ENCODE assay signal across 10 mouse cellular contexts in the genomic region with DNA sequence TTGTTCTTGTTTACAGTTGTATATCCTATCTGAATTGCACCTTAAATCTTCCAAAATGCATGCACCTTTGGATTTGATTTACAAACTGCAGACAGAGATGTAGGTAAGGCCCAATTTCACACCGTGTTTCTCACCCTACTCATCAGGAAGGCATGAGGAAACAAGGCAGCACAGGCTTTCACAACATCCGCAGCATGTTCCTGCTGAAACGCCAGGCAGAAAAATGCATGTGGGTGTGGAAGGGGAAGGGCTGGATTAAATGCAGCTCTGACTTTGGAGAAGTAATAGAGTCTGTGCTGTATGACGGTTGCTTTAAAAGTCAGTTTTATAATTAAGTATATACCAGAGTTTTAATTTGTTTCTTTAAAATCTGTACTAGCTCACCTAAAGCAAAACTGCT. TPM values are rescaled to one million over a fixed set of nuclear protein-coding genes. Genes with fewer than 3 reads are reported as not detected.
DNase-seq lines count a peak whose midpoint lies in the region; ATAC-seq and TF ChIP-seq lines count a peak whose summit lies in the region.
"Had no signal": no experiment of that assay in that cellular context is flagged by ENCODE, and none has a peak within 500 bp of the region (broad histone marks: within the 10 kb centered on the region; RNA-seq: fewer than 3 reads in every experiment).

No protein-coding gene starts in this region.

- H3K4me2 ChIP-seq in embryonic facial prominence, embryonic 13.5 days = no peak overlapping the region
- H3K4me2 ChIP-seq in liver, embryonic 15.5 days = no peak overlapping the region
- no peak overlapping the region for H3K4me2 ChIP-seq in liver, embryonic 11.5 days
- H3K4me2 ChIP-seq: limb, embryonic 13.5 days had no signal

- H3K4me1 ChIP-seq in embryonic facial prominence, embryonic 13.5 days = peaks cover 10% of the 10 kb centered on the region; the same call in 1 of the 2 replicates
- no peaks in the 10 kb centered on the region for H3K4me1 ChIP-seq in embryonic facial prominence, embryonic 10.5 days
- peaks cover 16% of the 10 kb centered on the region for H3K4me1 ChIP-seq in liver, embryonic 15.5 days (replicated peaks)
- H3K4me1 ChIP-seq in liver, embryonic 11.5 days (replicated peaks; ENCODE audit: control insufficient read depth, insufficient read depth, low read length) = peaks cover 14% of the 10 kb centered on the region

- TF ChIP-seq CTCF in layer of hippocampus, adult 2 months (conservative IDR thresholded peaks at IDR 0.05) = no peak

- no peaks in the 10 kb centered on the region for H3K36me3 ChIP-seq in embryonic facial prominence, embryonic 13.5 days
- H3K36me3 ChIP-seq in embryonic facial prominence, embryonic 10.5 days (replicated peaks) = 0 out of 2 replicates have a peak, but pooled peaks cover 2% of the 10 kb centered on the region
- no peaks in the 10 kb centered on the region for H3K36me3 ChIP-seq in liver, embryonic 15.5 days (replicated peaks)
- no peaks in the 10 kb centered on the region for H3K36me3 ChIP-seq in liver, embryonic 11.5 days (ENCODE audit: control insufficient read depth, insufficient read depth, low read length)
- H3K36me3 ChIP-seq: limb, embryonic 13.5 days had no signal

- 38% methylated on average over 4 of the region's 4 CpGs for WGBS in embryonic facial prominence, embryonic 13.5 days
- WGBS in embryonic facial prominence, embryonic 10.5 days = 66% methylated on average over 4 of the region's 4 CpGs
- WGBS in liver, embryonic 15.5 days (ENCODE audit: insufficient replicate concordance) = 28% methylated on average over 4 of the region's 4 CpGs
- 34% methylated on average over 4 of the region's 4 CpGs for WGBS in liver, embryonic 11.5 days

- 0 out of 2 replicates have a peak overlapping the region, but pooled peaks have one; percentile 48 for H3K27ac ChIP-seq in embryonic facial prominence, embryonic 13.5 days
- no peak overlapping the region for H3K27ac ChIP-seq in embryonic facial prominence, embryonic 10.5 days (replicated peaks)
- H3K27ac ChIP-seq in liver, embryonic 15.5 days (replicated peaks) = peak overlapping the region; percentile 35; the same call in 1 of the 2 replicates
- no peak overlapping the region for H3K27ac ChIP-seq in liver, embryonic 11.5 days (ENCODE audit: low read depth, low read length)
- H3K27ac ChIP-seq in layer of hippocampus, adult 2 months = peak overlapping the region; percentile 78
- H3K27ac ChIP-seq: limb, embryonic 13.5 days had no signal

- H3K4me3 ChIP-seq in embryonic facial prominence, embryonic 13.5 days = no peak overlapping the region
- no peak overlapping the region for H3K4me3 ChIP-seq in embryonic facial prominence, embryonic 10.5 days
- no peak overlapping the region for H3K4me3 ChIP-seq in liver, embryonic 15.5 days (replicated peaks)
- no peak overlapping the region for H3K4me3 ChIP-seq in liver, embryonic 11.5 days (ENCODE audit: low read depth, low read length)
- no peak overlapping the region for H3K4me3 ChIP-seq in layer of hippocampus, adult 2 months
- H3K4me3 ChIP-seq: limb, embryonic 13.5 days had no signal

- ATAC-seq in embryonic facial prominence, embryonic 13.5 days (ENCODE audit: insufficient number of reproducible peaks, insufficient read depth, low FRiP score, low TSS enrichment, low read depth) = no peak
- no peak for ATAC-seq in liver, embryonic 15.5 days (ENCODE audit: insufficient read depth)
- ATAC-seq in liver, embryonic 11.5 days (replicated peaks; ENCODE audit: low FRiP score) = no peak
- peak; percentile 87 for ATAC-seq in megakaryocyte progenitor cell, adult 5-6 weeks (replicated peaks; ENCODE audit: poor library complexity)

- no peaks in the 10 kb centered on the region for H3K9me3 ChIP-seq in embryonic facial prominence, embryonic 13.5 days
- no peaks in the 10 kb centered on the region for H3K9me3 ChIP-seq in embryonic facial prominence, embryonic 10.5 days
- H3K9me3 ChIP-seq in liver, embryonic 15.5 days (replicated peaks) = no peaks in the 10 kb centered on the region
- no peaks in the 10 kb centered on the region for H3K9me3 ChIP-seq in liver, embryonic 11.5 days (ENCODE audit: control insufficient read depth, low read length)

- no peak for DNase-seq in embryonic facial prominence, embryonic 10.5 days (ENCODE audit: low spot score)
- DNase-seq in liver, embryonic 11.5 days (ENCODE audit: low spot score) = no peak
- peak; percentile 44 to 69 for DNase-seq in layer of hippocampus, adult 2 months (ENCODE audit: low spot score in 2 of 2)
- no peak for DNase-seq in ovary, postnatal 14 days (ENCODE audit: low spot score)
- no peak for DNase-seq in spleen, adult 12 weeks (ENCODE audit: low spot score)
- DNase-seq: cerebellum, postnatal 10 days had no signal

- no peak overlapping the region for H3K9ac ChIP-seq in embryonic facial prominence, embryonic 13.5 days
- no peak overlapping the region for H3K9ac ChIP-seq in liver, embryonic 15.5 days
- H3K9ac ChIP-seq in liver, embryonic 11.5 days (ENCODE audit: low read depth, low read length) = no peak overlapping the region
- H3K9ac ChIP-seq: limb, embryonic 13.5 days had no signal

- H3K27me3 ChIP-seq in embryonic facial prominence, embryonic 13.5 days = no peaks in the 10 kb centered on the region
- no peaks in the 10 kb centered on the region for H3K27me3 ChIP-seq in embryonic facial prominence, embryonic 10.5 days (replicated peaks; ENCODE audit: low read depth, poor library complexity, severe bottlenecking)
- H3K27me3 ChIP-seq in liver, embryonic 15.5 days = no peaks in the 10 kb centered on the region
- no peaks in the 10 kb centered on the region for H3K27me3 ChIP-seq in liver, embryonic 11.5 days (replicated peaks; ENCODE audit: control insufficient read depth, insufficient read depth, low read length)
- H3K27me3 ChIP-seq: limb, embryonic 13.5 days had no signal

RNA-seq across cellular contexts. Expression of a gene that starts 1.9 kb away (rescaled TPM):
- 7.3 and 8.3 TPM in 2 replicates for polyA plus RNA-seq in embryonic facial prominence, embryonic 13.5 days (2015; fragmentation: Nextera tagmentation; extraction: Ambion mirVana)
- polyA plus RNA-seq in embryonic facial prominence, embryonic 10.5 days (2016; fragmentation: Nextera tagmentation; extraction: Ambion mirVana) = 3.6 and 4.0 TPM in 2 replicates
- 0.40 and 0.51 TPM in 2 replicates for polyA plus RNA-seq in liver, embryonic 15.5 days (2015; fragmentation: Nextera tagmentation; extraction: Ambion mirVana)
- polyA plus RNA-seq in liver, embryonic 11.5 days (2014; fragmentation: Nextera tagmentation; extraction: Ambion mirVana) = 1.3 and 1.7 TPM in 2 replicates
- 100 to 1,000 TPM; 226 to 232 TPM for total RNA-seq in layer of hippocampus, adult 2 months (2021)
- total RNA-seq in megakaryocyte progenitor cell, adult 5-6 weeks (2015) = 9.0 and 22.5 TPM in 2 replicates
- total RNA-seq in megakaryocyte progenitor cell, adult 5-6 weeks (2017) = 2.8 and 4.2 TPM in 2 replicates

Comparison
In these comparisons a context has a peak if more than half of its experiments do, and no peak if none do; other contexts are left out.
1. H3K27ac ChIP-seq: peak in embryonic facial prominence, embryonic 13.5 days (single experiment), liver, embryonic 15.5 days (single experiment) and layer of hippocampus, adult 2 months (single experiment); none in embryonic facial prominence, embryonic 10.5 days (single experiment) and liver, embryonic 11.5 days (single experiment).
2. DNase-seq: peak in layer of hippocampus, adult 2 months (2 of 2); none in embryonic facial prominence, embryonic 10.5 days (single experiment), liver, embryonic 11.5 days (single experiment), ovary, postnatal 14 days (single experiment) and spleen, adult 12 weeks (single experiment).